Mouse (Mus musculus): ENCODE measurements around the gene Arntl2. TPM values are rescaled to one million over a fixed set of nuclear protein-coding genes. Genes with fewer than 3 reads are reported as not detected.
A peak's percentile ranks its signal among the peaks of the same experiment; 100 is the strongest.

The Arntl2 gene
- polyA plus RNA-seq, 2 experiments: 3.6 to 20.5 TPM

- H3K4me2 ChIP-seq (replicated peaks; ENCODE audit: low read depth, low read length, severe bottlenecking): no peak overlapping the region
- H3K4me3 ChIP-seq (replicated peaks; ENCODE audit: low read length): no peak overlapping the region
- DNase-seq (ENCODE audit: low spot score) (peak; percentile 63), ATAC-seq (ENCODE audit: low FRiP score, low read depth) (peak; percentile 37; the same call in 1 of the 2 replicates)
- no peak overlapping the region for H3K9ac ChIP-seq (ENCODE audit: low read depth, low read length, severe bottlenecking)
- no peaks in the 10 kb centered on the region for H3K27me3 ChIP-seq (ENCODE audit: control insufficient read depth, insufficient read depth, low read length)
- H3K9me3 ChIP-seq (ENCODE audit: control insufficient read depth, low read length): no peaks in the 10 kb centered on the region
- TF ChIP-seq POLR2A (IDR thresholded peaks at IDR 0.05; ENCODE audit: borderline replicate concordance, extremely low read depth, insufficient read depth, insufficient read length): no peak
- H3K4me1 ChIP-seq (ENCODE audit: control insufficient read depth, insufficient read depth, low read length): no peaks in the 10 kb centered on the region
- 40% methylated on average over 16 of the region's 16 CpGs for WGBS
- H3K36me3 ChIP-seq (ENCODE audit: control insufficient read depth, insufficient read depth, low read length): peaks cover 6% of the 10 kb centered on the region
- no peak overlapping the region for H3K27ac ChIP-seq (replicated peaks; ENCODE audit: low read depth, low read length)
Measured at GRCm38 (mm10) chr6:146824727-146825486, 29.1 kb downstream of the Arntl2 start.

GRCm38 (mm10) chr6:146825487-146825773 is 29.6 kb downstream of the Arntl2 start:
- Histone ChIP-seq H3K9ac (ENCODE audit: low read depth, low read length, severe bottlenecking) (no peak overlapping the region), H3K27me3 (ENCODE audit: control insufficient read depth, insufficient read depth, low read length) (no peaks in the 10 kb centered on the region), H3K4me1 (ENCODE audit: control insufficient read depth, insufficient read depth, low read length) (no peaks in the 10 kb centered on the region), H3K4me2 (replicated peaks; ENCODE audit: low read depth, low read length, severe bottlenecking) (no peak overlapping the region), H3K9me3 (ENCODE audit: control insufficient read depth, low read length) (no peaks in the 10 kb centered on the region), H3K27ac (replicated peaks; ENCODE audit: low read depth, low read length) (no peak overlapping the region), H3K4me3 (replicated peaks; ENCODE audit: low read length) (no peak overlapping the region), H3K36me3 (ENCODE audit: control insufficient read depth, insufficient read depth, low read length) (peaks cover 2% of the 10 kb centered on the region; the same call in 1 of the 2 replicates)
- WGBS: 91% methylated on average over 1 of the region's 1 CpGs
- TF ChIP-seq POLR2A (IDR thresholded peaks at IDR 0.05; ENCODE audit: borderline replicate concordance, extremely low read depth, insufficient read depth, insufficient read length): no peak
- DNase-seq (ENCODE audit: low spot score): no peak
- no peak for ATAC-seq (ENCODE audit: low FRiP score, low read depth)

GRCm38 (mm10) chr6:146831320-146831719 is 35.5 kb downstream of the Arntl2 start:
- DNase-seq (ENCODE audit: low spot score) (no peak), ATAC-seq (ENCODE audit: low FRiP score, low read depth) (no peak)
- H3K4me2 ChIP-seq (replicated peaks; ENCODE audit: low read depth, low read length, severe bottlenecking): no peak overlapping the region
- no peak for TF ChIP-seq POLR2A (IDR thresholded peaks at IDR 0.05; ENCODE audit: borderline replicate concordance, extremely low read depth, insufficient read depth, insufficient read length)
- H3K4me1 ChIP-seq (ENCODE audit: control insufficient read depth, insufficient read depth, low read length): no peaks in the 10 kb centered on the region
- H3K9ac ChIP-seq (ENCODE audit: low read depth, low read length, severe bottlenecking): no peak overlapping the region
- 87% methylated on average over 12 of the region's 12 CpGs for WGBS
- H3K36me3 ChIP-seq (ENCODE audit: control insufficient read depth, insufficient read depth, low read length): peaks cover 8% of the 10 kb centered on the region; the same call in 1 of the 2 replicates
- no peak overlapping the region for H3K27ac ChIP-seq (replicated peaks; ENCODE audit: low read depth, low read length)
- H3K9me3 ChIP-seq (ENCODE audit: control insufficient read depth, low read length): no peaks in the 10 kb centered on the region
- H3K27me3 ChIP-seq (ENCODE audit: control insufficient read depth, insufficient read depth, low read length): no peaks in the 10 kb centered on the region
- no peak overlapping the region for H3K4me3 ChIP-seq (replicated peaks; ENCODE audit: low read length)

- no peaks in the 10 kb centered on the region for H3K9me3 ChIP-seq (ENCODE audit: control insufficient read depth, low read length)
- no peaks in the 10 kb centered on the region for H3K27me3 ChIP-seq (ENCODE audit: control insufficient read depth, insufficient read depth, low read length)
- DNase-seq (ENCODE audit: low spot score): peak; percentile 53
- no peak; the same call in 1 of the 2 replicates for ATAC-seq (ENCODE audit: low FRiP score, low read depth)
- H3K9ac ChIP-seq (ENCODE audit: low read depth, low read length, severe bottlenecking): no peak overlapping the region
- H3K36me3 ChIP-seq (ENCODE audit: control insufficient read depth, insufficient read depth, low read length): 0 out of 2 replicates have a peak, but pooled peaks cover 6% of the 10 kb centered on the region
- 75% methylated on average over 6 of the region's 6 CpGs for WGBS
- no peak overlapping the region for H3K4me3 ChIP-seq (replicated peaks; ENCODE audit: low read length)
- no peak for TF ChIP-seq POLR2A (IDR thresholded peaks at IDR 0.05; ENCODE audit: borderline replicate concordance, extremely low read depth, insufficient read depth, insufficient read length)
- no peak overlapping the region for H3K27ac ChIP-seq (replicated peaks; ENCODE audit: low read depth, low read length)
- no peak overlapping the region for H3K4me2 ChIP-seq (replicated peaks; ENCODE audit: low read depth, low read length, severe bottlenecking)
- H3K4me1 ChIP-seq (ENCODE audit: control insufficient read depth, insufficient read depth, low read length): no peaks in the 10 kb centered on the region
Measured at GRCm38 (mm10) chr6:146833485-146834314, 37.8 kb downstream of the Arntl2 start.

- H3K4me1 ChIP-seq (ENCODE audit: control insufficient read depth, insufficient read depth, low read length): no peaks in the 10 kb centered on the region
- WGBS: 77% methylated on average over 3 of the region's 3 CpGs
- H3K4me2 ChIP-seq (replicated peaks; ENCODE audit: low read depth, low read length, severe bottlenecking): no peak overlapping the region
- no peak for TF ChIP-seq POLR2A (IDR thresholded peaks at IDR 0.05; ENCODE audit: borderline replicate concordance, extremely low read depth, insufficient read depth, insufficient read length)
- H3K9ac ChIP-seq (ENCODE audit: low read depth, low read length, severe bottlenecking): no peak overlapping the region
- 0 out of 2 replicates have a peak, but pooled peaks cover 6% of the 10 kb centered on the region for H3K36me3 ChIP-seq (ENCODE audit: control insufficient read depth, insufficient read depth, low read length)
- no peak overlapping the region for H3K4me3 ChIP-seq (replicated peaks; ENCODE audit: low read length)
- no peaks in the 10 kb centered on the region for H3K27me3 ChIP-seq (ENCODE audit: control insufficient read depth, insufficient read depth, low read length)
- no peaks in the 10 kb centered on the region for H3K9me3 ChIP-seq (ENCODE audit: control insufficient read depth, low read length)
- ATAC-seq (ENCODE audit: low FRiP score, low read depth) (no peak), DNase-seq (ENCODE audit: low spot score) (no peak)
- no peak overlapping the region for H3K27ac ChIP-seq (replicated peaks; ENCODE audit: low read depth, low read length)
Measured at GRCm38 (mm10) chr6:146834342-146834741, 38.5 kb downstream of the Arntl2 start.
